Mouse (Mus musculus) ovary, adult 18-20 months (tissue): ENCODE results near the gene Plagl2.

ENCODE experiments used
- DNase-seq: peaks from one replicate; pipeline ENCODE4 v3.0.0; 2022; ENCODE audit warnings: low spot score, mixed read lengths

The Plagl2 gene

DNA sequence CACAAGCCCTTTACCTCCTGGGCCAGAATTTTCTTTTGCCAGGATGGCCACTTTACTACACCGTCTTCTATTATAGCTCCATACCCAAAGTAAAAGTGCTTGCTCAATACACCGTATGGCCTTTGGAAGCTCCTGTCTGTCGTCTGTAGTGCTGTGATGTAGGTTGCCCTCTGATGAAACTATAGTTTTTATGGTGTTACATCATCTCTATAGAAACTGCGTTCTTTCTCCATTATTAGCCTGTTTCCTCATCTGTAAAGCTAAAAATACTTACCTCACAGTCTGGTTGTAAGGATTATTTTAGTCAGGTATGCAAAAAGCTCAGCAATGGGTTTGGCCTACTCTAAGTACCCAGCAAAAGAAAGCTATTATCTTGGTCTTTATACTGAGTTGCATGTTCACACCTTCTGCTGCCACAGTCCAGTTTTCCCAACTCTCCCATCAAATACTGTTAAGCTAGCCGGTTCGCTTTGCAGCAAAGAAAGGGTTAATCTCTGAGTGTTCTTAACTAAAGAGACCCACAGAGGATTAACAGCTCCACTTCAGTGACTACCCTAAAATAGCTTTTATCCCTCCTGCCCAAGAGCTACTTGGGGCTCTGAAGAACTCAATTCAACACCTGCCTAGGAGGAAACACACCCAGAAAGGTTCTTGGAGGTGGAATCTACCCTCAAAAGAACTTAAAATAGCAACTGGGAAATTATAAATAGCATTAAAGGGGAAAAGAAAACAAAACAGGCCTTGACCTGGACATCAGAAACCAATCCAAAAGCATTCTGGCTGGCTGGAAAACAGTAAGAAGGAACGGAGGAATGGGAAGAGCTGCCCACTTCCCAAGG is 2.0 kb downstream of the Plagl2 start:
- no peak for DNase-seq

- DNase-seq: no peak
Observed at GRCm38 (mm10) chr2:153238406-153238805, 2.8 kb downstream of the Plagl2 start.

DNA sequence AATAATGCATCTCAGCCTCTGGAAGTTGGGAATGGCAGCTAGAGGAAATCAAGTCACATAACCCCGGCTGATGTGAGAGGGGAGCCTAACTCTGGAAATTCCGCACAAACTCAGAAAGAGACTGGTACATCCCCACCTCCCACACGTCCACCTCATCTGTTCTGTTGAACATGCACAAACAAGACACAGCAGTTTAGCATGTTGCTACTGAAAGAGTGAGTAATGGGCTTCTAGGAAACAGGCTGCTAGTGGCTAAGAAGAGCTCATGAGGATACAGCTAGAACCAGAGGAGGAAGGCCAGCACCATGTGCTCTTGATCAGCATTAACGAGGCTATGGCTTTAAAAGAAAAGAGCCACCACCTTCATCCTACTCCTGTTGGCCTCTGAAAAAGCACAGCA is 3.3 kb downstream of the Plagl2 start:
- no peak for DNase-seq

DNA sequence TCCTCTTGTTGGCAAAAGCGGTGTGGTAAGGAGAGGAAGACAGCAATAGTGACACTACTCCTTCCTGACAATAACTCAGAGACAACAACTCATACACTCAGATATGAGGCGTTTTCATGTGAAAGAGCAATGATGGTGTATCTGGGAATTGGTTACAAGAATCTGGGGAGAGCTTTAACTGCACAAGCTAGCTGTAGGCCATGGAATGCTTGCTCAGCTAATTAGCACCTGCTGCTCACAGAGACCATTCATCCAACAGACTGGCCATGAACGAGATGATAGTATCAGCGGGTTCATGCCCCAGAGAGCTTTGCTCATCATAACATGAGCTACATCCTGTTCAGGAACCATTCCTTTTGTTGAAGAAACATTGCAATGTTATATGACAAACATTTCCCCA is 4.0 kb downstream of the Plagl2 start:
- DNase-seq: no peak

DNA sequence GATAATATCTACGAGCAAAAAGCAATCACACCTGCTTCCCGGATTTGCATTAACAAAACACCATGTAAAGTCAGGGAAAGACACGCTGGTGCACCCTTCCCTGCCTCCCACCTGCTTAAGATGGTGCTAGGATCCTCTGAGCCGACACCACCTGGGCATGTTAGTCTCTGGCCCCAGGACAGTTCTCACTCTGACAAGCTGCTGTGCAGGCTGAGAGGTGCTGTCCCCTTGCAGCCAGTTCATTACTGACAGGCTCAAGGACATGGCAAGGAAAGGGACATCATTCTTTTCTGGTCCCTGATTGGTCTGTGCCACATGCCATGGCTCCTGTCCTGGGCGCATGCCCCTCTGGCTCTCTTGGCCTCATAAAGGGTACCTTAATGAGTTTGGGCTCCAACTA is 12.7 kb downstream of the Plagl2 start:
- DNase-seq: no peak

- DNase-seq: no peak
Observed at GRCm38 (mm10) chr2:153227959-153228358, 13.3 kb downstream of the Plagl2 start.

- no peak for DNase-seq
Observed at GRCm38 (mm10) chr2:153225595-153225953, 15.7 kb downstream of the Plagl2 start.

DNA sequence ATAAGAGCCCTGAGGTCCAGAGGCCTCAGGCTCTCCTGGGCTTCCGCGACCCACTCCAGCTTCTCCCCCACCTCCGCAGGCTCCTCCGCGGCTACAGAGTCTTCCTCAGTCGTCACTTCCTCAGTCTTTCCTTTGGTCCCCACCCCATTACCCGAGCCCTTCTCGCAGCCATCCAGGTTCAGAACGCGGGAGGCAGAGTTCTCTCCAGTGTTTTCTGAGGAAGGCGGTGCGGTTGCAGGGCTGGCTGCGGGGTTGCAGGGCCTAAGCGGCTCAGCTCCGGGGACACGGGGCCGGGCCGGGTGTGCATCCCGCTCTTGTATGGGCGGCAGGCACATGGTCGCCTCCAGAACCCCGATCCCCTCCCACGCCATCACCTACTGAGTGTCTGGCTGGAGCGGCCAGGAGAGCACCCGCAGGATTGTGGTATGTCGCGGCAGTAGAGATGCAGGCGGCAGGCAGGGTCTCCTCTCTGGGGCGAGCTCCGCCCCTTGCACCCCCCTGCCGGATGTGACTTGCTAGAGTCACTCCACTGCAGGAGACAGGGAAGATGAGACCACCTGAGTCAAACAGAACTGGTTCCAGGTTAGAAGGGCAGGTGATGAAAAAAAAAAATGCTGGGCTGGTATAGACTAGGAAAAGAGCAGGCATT is 16.2 kb downstream of the Plagl2 start, which contains the start of gene Tspyl3:
Gene Tspyl3 (minus strand): TSS at position 496 of the 649 bp plus-strand sequence.
- no peak for DNase-seq

GRCm38 (mm10) chr2:153222566-153222965 is 18.7 kb downstream of the Plagl2 start:
- DNase-seq: no peak

GRCm38 (mm10) chr2:153222130-153222529 is 19.1 kb downstream of the Plagl2 start:
- no peak for DNase-seq

GRCm38 (mm10) chr2:153221620-153222019 is 19.6 kb downstream of the Plagl2 start:
- DNase-seq: no peak

GRCm38 (mm10) chr2:153218516-153218915 is 22.7 kb downstream of the Plagl2 start:
- no peak for DNase-seq

DNA sequence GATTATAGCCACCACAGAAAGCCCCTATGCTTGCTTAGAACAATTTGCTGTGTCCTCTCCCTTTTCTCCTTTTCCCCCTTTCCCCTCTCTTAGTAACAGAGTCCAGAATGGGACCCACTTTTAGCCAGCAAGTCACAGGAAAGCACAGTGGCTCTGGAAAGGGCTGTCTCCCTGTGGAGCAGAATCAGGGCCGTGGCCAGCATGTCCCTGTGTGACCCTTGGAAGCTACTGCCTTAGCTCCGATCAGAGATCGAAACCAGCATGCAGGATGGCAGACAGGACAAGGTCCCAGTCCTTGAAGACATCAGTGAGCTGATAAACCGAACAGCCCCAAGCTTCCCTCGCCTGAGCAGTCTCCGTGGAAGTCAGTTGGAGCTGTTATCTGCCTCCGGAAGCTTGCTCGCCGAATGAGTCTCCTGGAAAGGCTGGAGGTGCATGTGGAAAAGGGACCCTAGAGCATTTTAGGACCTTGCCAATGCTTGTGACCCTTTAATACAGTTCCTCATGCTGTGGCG is 23.3 kb downstream of the Plagl2 start:
- no peak for DNase-seq

DNA sequence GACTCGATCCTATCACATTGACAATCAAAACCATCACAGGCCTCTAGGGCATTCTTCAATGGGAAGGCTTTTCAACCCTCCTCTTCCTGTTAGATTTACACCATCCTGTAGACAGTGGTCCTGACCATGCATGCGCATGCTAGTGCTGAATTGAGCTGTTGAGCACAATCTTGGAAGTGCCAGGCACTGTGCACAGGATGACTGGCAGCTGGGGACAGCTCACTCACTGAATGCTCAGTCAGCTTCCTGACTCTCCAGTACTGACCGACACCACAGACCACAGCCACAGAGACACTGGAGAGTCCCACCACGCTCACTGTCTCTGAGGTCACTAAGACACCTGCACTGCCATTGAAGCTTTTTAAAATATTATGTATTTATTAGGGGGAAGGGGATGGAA is 25.8 kb downstream of the Plagl2 start:
- no peak for DNase-seq

DNA sequence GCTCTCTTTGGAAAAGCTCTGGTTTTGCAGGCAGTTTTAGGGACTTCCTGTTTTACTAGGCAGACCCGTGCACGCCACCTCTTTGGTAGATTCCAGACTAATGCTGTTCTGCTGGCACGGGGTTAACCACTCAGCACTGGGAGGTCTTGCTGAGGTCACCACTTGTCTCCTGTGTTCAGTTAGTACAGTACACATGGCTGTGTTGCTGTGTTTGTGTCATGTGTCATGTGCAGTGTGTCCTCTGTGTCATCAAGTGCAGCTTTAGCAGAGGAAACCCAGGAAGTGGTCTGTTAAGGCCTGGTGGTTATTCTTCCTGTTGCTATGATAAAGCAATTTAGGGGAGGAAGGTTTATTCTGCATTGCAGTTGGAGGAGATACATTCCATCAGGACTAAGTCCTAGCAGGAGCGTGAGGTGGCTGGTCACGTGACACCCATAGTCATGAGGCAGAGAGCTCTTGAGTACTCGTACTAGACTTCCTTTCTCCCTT is 26.4 kb downstream of the Plagl2 start:
- no peak for DNase-seq

DNA sequence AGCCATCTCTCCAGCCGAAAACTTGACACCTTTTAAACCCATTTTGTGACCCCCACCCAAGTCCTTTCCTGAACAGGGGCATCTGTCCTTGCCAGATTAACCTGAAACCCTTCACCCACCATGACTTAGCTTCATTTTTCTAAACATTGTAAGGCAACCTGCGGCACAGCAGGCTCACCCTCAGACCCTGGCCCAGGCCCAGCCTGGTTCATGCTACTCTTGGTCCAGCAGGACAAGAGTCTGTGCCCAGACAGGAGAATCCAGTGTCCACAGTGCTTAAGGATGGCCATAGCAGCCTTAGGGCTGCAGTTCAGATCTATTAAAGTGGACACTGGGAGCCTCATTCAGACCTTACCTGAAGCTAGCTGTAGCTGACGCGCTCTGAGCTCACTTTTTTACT is 27.9 kb downstream of the Plagl2 start:
- no peak for DNase-seq

DNA sequence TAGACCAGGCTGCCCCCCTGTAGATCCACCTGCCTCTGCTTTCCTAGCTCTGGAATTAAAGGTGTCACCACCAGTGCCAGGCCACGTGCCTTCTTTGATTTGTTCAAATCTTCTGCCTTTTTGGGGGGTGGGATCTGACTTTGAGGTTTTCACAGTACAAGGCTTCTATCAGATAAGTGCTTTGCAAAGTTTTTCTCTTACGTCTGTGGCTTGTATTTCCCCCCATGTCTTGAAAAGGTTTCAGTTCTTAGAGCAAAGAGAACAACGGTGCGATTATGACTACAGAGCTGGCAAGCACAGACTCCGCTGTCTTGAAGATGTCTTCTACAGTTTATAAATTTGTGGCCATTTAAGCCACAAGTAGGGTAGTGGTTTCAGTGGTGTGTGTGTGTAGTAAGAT is 29.8 kb downstream of the Plagl2 start:
- no peak for DNase-seq

DNA sequence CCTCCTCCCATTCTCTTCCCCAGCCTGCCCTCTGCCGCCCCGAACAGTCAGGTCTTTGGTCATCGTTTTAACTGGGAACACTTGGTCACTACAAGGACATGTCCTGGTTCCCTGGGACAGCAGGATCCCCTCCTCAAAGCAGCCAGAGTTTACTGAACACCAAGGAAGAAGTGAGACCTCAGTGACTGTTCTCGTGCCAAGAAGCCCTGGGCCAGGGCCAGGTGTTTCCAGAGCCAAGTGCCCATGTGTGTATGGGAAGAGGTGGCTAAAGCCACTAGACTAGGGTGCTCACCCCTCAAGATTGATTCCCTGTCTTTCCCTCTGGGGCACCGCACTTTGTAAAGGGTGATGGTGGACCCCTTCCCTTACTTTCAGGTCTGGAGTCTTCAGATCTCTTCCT is 31.9 kb downstream of the Plagl2 start:
- DNase-seq: no peak

DNA sequence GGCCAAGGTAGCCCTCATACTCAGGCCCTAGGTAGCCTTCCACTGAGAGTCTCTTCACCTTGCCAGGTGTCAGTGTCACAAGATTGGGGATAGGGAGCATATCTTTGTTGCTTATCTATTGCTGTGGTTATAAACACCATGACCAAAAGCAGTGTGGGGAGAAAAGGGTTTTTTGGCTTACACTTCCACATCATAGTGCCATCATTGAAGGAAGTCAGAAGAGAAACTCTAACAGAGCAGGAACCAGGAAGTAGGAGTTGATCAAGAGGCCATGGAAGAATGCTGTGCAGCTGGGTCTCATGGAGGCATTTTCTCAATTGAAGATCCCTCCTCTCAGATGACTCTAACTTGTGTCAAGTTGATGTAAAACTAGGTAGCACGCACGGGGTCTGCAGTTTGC is 33.1 kb downstream of the Plagl2 start:
- DNase-seq: no peak

GRCm38 (mm10) chr2:153202766-153203165 is 38.5 kb downstream of the Plagl2 start:
- DNase-seq: peak; percentile 37

GRCm38 (mm10) chr2:153199114-153199513 is 42.1 kb downstream of the Plagl2 start:
- DNase-seq: no peak

GRCm38 (mm10) chr2:153198485-153198884 is 42.7 kb downstream of the Plagl2 start:
- DNase-seq: peak; percentile 35

- no peak for DNase-seq
Observed at GRCm38 (mm10) chr2:153194255-153194654, 47.0 kb downstream of the Plagl2 start.
